Mouse (Mus musculus) ovary, postnatal 36 days (tissue): ENCODE data around the gene Nr1d1.
A peak's percentile ranks its signal among the peaks of the same experiment; 100 is the strongest.

Experiments
- DNase-seq: peaks from one replicate; pipeline ENCODE4 v3.0.0; 2022; ENCODE audit warnings: low spot score, mixed read lengths

Nr1d1 gene

DNA sequence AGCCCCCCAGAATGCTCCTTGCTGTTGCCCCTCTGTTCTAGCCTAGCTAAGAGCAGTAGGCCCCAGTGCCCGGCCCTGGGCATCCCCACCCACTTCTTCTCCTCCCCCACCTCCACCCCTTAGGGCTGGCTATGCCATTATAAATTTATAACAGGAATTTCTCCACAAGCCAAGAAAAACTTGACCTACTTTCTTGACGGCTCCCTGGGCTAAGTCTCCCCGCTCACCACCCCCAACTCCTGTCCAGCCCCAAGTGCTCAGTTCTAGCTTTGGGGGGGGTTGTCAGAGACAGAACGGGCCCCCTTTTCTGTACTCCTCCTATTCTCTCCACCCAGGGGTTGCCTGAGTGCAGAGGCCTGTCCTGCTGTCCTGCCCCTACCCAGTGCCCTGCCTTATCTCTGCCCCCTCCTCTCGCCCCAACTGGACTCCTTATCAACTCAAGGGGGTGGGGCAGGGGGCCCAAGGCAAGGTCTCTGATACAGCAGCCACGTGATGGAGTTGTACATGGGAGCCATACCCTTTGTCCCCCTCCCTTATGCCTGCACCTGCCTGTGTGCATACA lies 23.8 kb downstream of the Nr1d1 start:
- peak; percentile 67 for DNase-seq

DNA sequence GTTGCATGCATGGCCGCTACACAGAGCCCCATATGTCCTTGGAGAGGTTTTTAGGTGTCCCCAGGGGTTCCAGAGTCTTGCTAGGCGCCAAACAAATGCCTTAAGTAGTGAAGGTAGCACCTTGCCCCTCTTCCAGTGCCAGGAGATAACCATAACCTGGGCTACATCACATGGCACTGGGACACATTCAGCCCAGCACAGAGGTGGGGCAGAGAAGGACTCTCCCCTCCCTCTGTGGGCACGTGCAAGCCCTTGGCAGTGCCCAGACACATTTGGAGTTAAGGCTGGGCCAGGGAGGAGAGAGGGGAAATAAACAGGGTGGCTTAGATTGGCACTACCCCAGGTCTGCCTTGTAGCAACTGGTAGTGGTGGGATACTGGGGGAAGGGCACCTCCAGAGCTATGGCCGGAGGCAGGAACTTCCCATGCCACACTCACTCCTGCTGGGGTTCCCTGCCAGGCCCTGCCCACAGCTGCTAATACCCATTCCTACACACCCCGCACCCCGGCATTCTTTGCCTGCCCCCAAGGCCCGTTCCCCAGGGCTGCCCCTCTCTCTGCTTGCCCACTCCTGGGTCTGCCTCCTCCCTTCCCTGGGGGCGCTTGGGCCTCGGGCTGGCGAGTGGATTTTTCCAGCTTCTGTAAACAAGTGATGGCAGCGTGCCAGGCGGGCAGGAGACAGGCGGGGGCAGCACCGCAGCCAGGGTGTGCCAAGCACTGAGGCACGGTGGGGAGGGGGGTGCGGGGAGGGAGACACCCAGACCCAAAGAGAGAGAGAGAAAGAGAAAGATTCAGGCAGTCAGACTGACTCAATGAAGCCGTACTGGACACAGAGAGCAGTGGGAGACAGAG lies 24.6 kb downstream of the Nr1d1 start:
- DNase-seq: peak; percentile 86

DNA sequence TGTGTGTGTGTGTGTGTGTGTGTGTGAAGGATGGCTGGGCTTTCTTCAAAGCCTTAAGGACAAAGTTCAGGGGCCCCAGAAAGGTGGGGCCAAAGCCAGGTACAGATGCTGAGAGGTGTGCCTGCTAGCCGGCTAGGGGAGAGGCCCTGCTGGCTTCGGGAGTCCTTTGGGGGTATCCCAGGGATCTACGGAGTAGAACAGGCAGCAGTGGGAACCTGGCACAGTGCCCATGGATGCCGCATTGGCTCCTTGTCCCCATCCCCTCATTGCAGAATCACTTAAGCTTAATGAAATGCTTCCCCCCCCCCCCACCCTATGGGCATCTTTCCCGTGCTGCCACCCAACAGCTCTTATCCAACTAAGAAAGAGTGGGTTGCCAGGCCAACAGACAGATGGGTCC lies 25.4 kb downstream of the Nr1d1 start:
- DNase-seq: no peak

DNA sequence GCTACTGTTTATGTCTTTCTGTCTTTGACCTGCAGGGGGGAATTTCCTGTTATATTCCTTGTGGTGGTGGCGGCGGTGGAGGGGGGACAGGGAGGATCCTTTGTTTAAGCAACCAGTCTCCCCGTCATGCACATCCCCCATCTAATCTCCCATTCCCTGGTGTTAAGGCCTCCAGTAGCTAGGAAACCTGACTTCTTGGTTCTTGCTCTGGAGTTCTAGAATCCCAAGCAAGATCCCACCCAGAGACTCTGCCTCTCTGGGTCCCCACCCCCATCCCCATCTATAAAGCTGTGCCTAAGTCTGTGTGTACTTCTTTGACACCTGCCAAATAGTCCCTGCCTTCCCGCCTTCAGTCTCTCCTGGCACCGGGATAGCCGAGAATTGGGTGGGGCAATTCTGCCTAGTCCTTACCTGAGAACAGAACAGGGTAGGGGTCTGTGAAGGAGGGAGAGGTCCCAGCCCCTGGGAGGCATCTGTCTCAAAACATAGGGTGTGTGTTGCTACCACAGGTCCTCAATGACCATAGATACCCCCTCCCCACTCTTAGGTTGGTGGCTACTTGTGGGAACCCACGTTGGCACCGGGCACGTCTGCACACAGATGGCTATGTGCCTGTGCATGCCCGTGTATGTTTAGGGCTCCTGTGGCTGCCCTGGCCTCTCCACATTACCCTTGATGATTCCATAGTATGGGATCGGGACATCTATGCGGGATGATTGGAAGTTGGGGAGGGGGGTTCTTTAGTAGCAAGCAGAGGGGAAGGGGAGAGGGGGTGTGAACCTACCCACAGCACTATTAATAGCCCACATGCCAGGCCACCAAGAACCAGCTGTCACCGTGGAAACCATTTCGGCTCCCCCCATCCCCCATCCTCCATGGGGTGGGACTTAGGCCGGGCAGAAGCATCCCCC lies 26.4 kb downstream of the Nr1d1 start:
- DNase-seq: no peak

DNA sequence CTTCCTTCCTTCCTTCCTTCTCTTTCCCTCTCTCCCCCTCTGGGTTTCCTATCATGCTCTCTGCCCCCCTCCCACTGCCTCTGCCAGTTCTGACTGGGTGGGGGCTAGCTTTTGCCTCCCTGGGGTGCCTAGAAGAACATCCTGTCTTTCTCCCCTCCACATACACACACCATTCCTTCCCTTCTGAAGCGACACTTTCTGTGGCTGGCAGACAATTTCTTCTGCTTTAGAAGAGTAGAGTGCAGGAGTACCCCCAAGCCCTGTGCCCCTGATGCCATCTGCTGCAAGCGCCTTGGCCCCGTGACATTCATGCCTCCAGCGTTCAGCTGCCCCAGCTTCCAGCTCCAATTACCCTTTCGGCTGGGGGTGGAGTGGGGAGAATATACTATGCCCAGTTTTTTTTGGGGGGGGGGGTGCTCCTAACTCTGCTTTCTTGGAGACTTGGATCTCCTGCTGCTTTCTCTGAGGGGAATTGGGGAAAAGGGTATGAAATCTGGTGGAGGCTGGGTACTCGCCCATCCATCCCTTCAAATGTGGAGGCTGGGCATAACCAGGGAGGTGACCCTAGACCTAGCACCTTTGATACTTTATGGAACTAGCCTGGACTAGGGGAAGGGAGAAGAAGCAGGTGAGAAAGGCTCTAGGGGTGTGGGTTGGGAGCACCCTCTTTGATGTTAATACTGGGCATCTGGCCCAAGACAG lies 27.2 kb downstream of the Nr1d1 start:
- no peak for DNase-seq

DNA sequence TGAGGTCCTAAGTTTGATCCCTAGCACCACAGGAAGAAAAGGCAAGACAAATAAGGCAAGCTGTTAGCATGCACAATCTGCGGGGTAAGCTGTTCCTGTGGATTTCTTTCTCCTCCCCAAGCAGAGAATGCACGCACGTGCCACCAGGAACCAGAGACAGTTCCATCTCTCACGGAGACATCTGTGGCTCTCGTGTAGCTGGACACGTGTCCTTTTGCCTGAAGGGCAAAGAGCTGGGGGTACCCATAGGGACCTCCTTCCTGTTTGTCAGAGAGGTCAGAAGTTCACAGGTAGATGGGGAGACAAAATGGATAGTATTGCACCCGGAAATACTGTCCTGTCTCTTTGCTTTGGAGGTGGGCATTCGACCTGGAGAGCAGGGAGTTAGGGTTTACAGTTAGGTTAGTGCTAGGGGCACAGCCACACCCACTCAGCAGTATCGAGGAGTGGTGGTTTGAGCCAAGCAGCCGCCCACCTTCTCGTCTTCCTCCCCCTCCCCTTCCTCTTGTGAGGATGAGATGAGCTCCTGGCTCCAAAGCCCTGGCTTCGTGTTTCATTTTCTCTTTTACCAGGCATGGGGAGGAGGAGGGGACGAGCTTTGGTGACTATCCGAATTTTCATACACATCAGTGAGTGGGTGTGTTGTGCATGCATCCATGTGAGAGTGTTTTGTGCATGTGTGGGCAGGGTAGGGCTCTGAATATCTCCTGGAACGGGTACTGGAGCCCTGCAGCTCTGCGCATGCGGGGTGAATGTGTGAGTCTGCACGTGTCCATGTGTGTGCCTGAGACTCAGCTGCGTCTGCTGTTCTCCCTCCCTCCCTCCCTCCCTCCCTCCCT lies 28.1 kb downstream of the Nr1d1 start:
- peak; percentile 78 for DNase-seq

DNA sequence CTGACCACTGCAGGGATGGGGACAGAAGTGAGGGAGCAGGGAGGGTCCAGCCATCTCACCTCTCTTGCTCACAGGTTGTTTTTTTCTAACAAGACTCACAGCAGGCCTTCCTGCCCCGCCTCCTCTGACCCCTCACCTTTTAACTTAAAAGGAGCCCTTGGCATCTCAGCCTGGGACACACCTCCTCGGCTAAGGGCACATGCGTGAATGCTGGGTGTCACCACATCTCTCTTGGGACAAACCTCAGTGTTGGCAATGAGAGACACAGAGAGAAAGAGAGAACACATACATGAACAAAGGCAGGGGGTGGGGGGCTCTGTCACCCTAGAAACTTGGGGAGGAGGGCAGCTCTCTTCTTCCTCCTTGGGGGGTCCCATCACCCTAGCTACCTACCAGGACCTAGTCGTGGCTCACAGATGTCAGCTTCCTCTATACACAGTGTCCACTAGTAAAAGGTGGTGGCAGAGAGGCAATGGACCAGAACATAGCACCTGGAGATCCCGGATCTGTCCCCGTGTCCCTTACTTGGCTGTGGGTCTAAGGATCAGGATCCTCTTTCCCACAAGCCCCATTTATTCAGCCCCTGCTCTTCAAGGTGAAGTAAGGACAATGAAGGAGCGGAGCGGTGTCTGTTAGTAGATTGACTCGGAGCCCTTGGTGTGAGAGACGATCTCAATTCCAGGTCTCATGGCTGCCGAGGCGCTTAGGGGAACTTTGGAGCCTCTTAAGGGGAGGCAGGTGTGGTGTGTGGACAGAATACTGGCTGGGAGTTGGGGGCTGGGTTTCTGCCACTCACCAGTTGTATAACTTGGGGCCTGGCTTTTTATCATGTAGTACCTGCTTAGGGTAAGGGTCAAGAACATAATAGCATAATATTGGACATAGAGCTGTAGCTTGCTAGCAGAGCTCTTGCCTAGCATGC lies 28.9 kb downstream of the Nr1d1 start:
- DNase-seq: no peak

DNA sequence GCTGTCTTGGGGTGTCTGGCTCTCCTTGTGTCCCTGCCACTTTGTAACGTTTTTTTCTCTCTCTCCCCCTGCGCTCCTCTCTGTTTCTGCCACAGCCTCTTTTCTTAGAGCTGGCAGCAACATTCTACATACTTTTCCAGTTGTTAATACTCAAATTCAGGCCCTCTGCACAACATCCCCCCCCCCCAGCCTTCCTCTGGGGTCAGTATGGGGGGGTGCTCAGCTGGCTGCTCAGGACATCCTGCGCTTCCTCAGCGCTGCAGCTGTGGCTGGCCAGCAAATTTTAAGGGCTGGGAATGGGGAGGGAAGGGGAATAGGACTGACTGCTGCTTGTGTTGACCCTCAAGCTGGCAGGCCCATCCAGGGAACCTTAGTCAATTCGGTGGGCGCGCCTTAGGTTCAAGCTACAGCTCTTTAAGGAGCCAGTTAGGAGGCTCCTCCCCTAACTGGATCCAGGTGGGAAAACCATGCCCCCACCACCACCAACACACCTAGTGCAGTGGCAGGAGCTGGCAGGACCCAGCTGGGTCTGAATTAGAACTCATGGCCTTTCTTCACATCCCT lies 30.6 kb downstream of the Nr1d1 start:
- DNase-seq: no peak

DNA sequence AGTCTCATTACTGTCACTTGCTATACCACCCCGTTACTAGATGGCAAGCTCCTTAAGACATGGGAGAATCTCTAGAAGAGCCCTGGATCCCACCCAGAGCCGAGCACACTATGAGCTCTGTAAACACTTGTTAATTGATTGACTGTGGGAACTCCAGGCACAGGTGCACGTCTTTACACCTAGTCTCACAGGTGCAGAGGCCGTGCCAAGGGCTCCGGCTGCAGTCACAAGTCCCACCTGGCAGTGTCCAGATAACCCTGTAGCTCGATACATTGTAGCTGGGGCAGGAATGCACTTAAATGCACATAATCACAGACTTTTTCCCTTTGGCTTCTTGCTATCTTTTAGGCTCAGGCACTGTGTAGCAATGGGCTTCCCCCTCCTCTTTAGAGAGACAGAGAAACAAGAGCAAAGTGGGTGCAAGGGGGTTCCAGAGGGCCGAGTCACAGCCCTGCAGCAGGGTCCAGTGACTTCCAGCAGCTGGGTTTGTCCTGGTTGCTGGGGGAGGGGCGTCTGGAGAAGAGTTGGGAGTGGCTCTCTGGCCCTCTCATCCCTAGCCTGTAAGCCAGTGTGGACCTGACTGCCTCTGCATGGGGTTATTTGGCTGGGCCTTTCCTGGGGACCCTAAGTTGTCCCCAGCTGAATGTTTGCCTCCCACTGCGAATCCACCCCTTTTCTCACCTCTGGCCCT lies 31.3 kb downstream of the Nr1d1 start:
- peak; percentile 65 for DNase-seq

DNA sequence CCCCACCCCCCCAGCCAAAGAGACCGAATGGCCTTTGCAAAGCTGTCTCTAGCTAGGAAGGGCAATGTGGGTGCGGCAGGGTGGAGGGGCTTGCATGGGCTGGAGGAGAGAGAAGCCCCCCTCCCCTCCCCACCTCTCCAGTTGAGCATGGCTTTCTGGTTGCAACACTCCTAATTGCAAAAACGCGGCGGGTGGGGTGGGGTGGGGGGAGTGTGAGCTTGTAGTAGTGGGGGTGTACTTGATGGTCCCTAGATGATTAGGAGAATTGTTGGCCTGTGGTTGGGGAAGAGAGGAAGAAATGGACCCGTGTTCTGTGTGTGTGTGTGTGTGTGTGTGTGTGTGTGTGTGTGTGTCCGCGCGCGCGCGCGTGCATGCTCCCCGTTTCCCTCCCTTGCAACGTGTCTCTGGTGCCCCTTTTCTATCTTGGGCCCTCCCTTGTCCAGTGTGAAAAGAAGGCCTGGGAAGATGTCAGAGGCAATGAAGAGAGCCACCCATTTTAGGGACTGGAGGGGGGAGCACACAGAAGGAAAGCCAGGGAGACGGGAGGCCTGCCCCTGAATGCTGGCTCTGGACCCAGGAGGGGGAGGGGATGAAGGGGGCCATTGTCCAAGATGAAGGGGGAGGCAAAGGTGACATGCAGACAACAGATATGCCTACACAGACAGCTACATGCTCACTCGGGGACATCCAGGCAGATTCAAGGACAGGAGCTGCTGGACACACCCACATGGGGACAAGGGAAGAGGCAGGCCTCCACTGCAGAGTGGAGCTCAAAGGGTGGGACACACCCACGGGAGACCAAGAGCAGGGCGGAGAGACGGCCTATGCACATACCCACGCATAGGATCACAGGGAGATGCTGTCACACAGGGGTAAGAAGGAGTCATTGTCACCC lies 32.5 kb downstream of the Nr1d1 start:
- no peak for DNase-seq

DNA sequence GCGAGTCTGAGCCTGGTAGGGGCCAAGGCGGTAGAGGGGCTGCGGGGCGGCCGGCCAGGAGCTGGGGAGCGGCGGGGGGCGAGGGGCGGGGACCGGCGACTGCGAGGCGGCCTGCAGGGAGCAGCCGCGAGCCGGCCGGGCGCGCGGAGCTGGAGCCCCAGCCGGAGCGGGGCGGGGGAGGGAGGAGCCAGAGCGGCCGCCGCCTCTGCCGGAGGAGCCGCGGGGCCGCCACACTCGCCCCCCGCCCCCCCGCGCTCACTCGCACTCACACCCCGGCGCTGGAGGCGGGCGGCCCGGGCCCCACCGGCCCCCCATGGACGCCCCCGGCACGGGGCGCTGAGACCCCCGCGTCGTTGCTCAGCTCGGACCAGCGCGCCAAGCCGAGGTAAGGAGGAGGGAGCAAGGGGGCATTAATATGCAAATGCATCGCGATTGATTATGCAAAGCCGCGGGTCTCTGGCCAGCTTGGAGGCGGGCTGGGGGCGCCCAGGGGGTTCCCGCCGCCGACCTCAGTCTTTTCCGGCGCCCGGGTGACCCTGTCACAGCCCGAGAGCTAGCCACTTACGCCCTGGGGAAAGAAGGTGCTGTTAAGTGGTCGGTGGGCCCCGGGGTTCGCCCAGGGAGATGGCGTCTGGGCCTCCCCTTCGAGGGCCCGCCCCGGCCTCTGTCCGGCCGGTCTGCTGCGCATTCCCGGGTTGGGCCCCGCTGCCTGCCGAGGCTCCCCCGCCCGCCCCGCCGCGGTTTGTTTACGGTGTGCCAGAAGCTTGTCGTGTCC lies 33.3 kb downstream of the Nr1d1 start:
- DNase-seq: peak; percentile 87

DNA sequence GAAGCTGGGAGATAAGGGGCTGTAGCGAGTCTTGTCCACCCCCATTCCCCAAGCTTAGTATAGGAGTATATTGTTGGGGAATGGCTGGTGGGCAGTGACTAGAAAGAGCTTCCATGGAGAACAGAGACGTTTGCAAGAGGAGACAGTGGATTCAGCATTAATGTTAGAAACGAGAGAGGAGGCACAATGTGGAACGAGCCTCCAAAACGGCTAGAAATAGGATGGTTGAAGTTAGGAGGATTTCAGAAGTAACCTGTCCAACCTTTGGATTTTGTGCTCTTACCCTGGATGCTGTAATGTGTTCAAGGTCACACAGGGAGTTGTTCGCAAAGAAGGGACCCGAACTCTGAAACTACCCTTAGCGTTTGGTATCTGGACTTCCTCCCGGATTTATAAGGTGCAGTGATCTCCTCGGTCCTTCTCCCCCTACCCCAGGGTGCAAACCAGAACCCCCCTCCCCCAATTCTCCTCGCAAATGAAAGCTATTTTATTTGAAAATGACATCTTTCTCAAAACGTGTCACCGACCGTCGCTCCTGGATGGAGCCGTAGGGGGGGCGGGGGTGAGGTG lies 34.0 kb downstream of the Nr1d1 start:
- no peak for DNase-seq

DNA sequence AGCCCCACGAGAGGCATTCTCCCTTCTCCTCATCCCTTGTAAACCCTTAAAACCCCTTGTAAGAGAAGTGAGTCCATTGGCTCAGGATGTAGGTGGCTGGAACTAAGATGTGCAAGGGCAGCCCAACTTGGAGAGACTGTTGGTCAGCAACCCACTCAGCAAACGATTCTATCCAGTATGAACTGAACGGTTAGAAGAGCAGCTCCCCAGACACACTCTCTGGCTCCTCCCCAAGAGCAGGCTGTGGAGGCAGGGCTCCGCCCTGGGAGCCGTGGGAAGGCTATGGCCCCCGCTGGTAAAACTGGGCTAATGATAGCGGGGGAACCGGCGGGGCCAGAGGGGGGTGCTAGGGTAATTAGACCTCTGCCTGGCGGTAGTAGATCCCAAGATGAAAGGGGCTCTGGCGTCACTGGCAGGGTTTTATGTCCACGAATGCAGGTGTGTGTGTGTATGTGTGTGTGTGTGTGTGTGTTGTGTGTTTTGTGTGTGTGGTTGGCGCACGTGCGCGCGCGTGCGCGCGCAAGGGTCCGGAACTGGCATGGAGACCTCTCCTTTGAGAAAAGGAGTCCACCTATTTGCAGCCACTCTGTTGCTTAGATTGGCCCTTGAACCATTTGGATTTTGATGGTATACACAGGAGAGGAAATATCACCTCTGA lies 34.6 kb downstream of the Nr1d1 start, which contains the start of gene Thra:
TSS of gene Thra (plus strand) at position 246 of the 658 bp plus-strand sequence.
- DNase-seq: peak; percentile 78

DNA sequence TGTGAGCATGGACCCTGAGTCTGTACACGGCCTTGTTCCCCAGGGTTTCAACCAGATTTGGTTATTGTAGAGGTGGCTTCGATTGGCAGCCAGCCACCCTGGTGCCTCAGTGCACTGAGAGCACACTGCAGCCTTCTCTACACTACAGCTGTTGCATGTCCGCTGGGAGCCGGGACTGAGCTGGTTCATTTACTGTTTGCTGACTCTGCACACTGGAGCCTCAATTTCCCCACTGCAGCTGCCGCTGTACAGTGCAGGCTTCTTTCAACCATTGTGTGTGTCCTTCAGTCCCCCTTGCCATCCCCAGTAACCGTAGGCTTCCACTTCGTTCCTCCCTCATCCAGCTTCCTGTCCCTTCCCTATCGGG lies 35.1 kb downstream of the Nr1d1 start:
- peak; percentile 38 for DNase-seq

DNA sequence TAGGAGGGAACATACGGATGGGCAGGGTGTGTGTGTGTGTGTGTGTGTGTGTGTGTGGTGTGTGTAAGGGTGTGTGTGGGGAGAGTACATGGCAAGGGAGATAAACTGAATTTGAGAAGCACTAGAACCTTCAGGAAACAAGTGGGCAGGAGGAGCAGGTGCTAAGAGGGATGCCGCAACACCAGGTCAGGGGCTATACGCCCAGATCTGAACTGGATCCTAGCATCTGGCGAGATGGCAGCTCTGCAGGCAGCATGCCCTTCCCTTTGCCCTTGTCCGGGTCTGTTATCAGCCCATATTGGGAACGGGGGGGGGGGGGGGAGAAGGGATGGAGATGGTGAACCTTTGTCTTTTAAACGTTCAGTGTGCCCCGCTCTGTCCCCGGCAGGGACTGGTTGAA lies 36.2 kb downstream of the Nr1d1 start:
- no peak for DNase-seq

DNA sequence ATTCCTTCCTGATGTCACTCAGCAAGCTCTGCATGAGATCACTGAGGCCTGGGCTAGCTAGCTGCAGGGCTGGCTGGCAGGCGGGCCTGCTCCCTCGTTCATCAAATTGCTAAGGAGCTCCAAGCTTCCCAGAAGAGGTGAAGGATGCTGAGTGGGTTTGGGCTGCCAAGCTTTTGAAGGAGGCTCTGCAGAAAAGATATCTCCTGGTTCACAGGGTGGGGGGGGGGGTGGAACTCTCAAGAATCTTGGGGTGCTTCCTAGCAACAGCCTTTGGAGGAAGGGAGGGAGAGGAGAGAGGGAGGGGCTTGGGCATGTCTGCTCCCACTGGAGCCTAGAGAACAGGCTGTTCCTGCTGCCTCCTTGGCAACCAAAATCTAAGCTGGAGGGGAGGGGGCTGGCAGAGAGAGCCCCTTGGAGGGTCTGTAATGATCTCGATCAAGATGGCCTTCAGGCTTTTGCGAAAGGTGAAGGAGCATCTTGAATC lies 36.7 kb downstream of the Nr1d1 start:
- no peak for DNase-seq
